Mouse (Mus musculus) cerebellum, postnatal 36 days (tissue): Measurements from ENCODE around the gene Kdm2b.

Source experiments
- DNase-seq, 2 experiments: peaks; one replicate each; pipeline ENCODE4 v3.0.0; 2021 to 2022; ENCODE audit warnings: mixed read lengths in 2 of 2

Kdm2b gene

DNA sequence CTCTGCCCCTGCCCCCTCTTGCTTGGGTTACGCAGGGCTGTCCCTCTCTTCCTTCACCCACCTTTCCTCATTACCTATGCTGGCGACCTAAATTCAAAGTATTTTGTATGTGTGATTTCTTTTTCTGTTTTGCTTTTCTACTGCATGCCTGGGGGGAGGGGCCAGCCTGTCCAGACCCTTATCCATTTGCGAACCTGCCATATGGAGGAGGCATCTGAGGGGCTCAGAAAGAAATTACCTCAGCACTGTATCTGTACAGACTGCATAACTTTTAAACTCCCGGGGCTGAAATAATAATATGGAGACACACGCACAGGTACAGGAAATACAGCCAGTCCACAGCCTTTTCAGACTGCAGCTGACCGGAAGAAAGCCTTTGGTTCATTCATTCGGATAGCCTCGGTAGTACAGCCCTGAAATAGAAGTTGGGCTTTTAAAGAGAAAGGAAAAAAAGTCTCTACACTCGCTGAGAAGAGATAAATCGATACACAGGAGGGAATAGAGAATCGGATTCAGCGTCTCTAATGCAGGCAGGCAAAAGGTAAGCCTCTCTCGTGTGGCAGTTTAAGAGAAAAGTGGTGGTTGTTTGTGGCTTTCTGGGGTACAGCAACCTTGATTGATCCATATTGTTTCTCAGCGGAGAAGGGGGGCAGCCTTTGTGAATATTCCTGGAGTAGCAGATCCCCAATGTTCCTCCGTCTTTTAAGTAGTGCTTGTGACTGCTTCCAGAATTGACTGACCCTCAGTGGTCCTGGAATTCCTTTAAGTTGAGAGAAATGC, at the start of gene Kdm2b:
Kdm2b (minus strand) TSS at position 273 of the 780 bp plus-strand sequence.
- DNase-seq = peak in 1 of 2 experiments; percentile 44

DNA sequence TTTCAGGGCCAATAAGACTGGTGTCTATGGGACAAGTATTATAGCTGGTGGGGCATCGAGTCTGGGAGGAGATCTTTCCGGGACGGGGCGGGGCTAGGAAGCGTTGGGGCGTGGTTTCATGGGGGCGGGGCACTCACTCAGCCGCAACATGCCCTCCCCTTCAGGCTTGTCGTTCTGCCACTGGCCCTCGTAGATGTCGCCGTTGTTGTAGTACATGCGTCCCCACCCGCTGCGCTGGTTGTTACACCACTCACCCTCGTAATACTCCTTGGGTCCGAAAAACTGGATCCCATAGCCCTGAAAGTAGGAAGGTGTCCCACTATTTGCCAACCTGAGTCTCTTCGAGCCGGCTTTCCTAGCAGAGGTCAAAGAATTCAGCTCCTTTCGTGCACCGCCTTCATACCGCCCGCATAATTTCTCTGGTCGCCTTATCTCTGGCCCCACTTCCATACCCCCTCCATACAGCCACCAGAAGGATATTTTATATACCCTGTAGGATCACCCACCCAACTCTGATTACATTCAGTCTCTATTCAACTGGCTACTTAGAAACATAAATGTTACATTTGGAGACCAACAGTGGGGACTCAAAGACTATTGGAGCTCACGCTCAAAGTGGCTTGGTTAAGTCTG, 49.6 kb upstream of the Kdm2b start:
- peak in 1 of 2 experiments; percentile 34 for DNase-seq

DNA sequence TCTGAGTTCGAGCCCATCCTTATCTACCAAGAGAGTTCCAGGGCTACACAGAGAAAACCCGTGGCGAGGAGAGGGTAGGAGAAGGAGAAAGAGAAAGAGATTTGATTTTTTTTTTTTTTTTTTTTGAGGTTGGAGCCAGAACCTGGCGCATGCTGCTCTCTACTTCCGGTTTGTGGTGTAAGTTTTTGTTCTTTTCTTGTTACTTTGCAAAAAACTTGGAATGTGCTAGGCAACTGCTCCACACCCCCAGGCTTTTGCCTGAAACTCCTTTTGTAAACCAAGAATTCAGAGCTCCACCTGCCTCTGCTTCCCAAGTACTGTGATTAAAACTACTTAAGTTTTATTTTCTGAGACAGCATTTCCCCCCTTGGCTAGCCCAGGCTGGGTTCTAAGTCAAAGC, 48.5 kb upstream of the Kdm2b start:
- no peak for DNase-seq

DNA sequence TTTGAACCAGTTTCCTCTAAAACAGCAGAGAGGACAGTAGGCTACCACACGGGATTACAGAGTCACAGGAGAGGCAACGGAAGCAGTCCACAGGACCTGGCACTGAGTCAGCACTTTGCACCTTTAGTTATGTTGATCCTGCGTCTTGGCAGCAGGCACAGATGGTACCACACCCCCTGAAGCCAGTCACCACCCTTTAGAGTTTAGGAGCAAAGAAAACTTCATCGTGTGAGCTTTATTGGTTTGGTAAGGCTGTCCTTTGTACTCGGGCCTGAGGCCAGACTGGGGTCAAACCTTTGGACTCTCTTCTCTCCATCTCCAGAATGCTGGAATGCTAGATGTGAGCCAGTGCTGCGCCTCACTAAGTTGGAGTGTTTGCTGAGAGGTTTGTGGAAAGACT, 45.9 kb upstream of the Kdm2b start:
- peak; percentile 37 to 44 for DNase-seq

DNA sequence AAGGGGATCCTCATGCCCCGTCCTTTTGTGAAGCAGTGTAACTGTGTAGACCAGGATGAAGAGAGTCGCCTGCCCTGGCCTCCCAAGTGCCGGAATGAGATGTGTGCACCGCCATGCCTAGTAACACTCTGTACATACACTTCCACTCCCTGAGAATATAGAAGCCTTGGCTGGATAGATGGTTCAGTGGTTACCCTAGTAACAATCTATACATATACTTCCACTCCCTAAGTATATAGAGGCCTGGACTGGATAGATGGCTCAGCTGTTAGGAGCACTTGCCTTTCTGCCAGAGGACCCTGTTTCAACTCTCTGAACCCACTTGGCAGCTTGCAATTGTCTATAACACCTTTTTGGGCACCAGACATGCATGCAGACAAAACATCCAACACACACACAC, 45.5 kb upstream of the Kdm2b start:
- DNase-seq = no peak

DNA sequence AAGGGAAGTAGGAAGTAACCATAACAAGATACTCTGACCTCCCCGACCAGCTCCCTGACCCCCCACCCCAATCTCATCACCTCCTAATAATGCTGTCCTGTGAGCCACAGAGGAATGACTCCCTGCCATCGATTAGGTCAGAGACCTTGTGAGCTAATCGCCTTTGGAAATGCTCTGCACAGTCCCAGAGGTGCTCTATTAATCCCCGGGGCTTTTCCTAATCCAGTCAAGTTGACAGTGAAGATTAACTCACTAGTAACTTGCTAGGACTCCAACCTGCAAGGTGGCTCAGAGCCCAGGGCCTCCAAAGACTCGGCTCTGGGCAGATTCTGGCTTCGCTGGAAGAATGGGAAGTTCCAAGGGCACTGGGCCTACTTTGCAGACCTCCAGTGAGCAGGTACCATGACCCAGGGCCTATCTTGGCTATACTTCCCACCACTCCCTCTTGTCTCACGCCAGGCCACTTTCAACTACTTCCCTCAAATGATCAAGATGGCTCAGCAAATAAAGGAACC, 44.1 kb upstream of the Kdm2b start:
- no peak for DNase-seq

DNA sequence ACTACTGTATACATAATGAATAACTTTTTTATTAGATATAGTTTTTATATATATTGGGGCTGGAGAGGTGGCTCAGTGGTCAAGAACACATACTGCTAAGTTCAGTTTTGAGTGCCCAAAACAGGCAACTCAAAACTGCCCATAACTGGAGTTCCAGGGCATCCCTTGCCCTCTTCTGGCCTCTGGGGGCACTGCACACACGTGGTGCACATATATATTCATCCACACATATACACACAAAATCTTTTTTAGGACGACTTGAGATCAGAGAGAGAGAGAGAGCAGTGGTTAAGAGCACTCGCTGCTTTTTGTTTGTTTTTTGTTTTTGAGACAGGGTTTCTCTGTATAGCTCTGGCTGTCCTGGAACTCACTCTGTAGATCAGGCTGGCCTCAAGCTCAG, 41.7 kb upstream of the Kdm2b start:
- no peak for DNase-seq

DNA sequence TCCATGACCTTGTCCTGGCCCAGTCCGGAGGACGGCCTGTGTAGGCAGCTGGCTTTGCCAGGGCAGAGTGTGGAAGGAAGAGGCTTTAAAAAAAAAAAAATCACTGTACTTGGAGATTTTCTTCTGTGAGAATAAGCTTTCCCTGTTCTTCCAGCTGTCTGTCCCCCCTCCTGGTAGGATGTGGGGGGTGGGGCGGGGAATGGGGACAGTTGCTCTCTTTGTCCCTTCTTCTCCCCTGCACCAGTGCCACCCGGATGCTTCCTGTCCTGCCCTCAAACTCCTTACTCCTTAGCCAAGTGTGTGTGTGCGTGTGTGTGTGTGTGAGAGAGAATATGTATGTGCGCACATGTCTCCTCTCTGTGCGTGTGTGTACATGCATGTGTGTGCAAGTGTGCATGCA, 40.1 kb upstream of the Kdm2b start:
- DNase-seq = no peak

DNA sequence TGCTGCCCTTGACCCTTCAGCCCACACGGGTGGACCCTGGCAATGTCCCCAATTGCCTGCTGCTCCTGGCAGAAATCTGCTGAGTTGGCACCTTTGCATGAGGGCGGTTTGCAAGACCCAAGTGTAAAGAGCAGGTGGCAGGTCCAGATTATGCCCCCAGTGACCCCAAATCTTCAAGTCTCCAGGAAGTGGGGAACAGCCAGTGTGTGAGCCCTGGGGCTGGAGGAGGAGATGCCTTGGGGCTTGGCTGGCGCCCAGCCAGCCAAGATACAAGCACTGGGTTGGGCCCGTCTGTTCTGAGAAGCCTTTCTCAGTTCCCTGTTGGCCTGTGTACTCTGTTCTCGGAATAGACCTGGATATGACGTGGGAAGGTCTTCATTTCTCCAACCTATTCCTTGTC, 37.8 kb upstream of the Kdm2b start:
- no peak for DNase-seq

DNA sequence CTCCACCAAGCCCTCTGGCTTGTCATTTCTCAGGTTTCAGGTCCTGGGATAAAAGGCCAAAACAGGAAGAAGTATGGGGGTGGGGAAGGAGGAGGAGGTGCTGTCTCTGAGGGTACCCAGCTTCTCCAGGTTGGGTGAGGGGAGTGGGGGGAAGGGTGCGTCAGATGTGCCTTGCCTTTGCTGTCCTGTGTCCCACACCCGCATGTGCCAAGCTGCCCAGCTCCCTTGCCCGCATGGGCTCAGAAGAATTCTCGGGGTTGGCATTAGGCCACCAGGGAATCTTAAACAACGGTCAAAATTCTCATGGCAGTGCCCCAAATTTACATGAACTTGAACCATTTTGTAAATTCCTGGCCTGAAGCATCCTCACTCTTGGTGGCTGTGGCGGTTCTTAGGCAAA, 36.8 kb upstream of the Kdm2b start:
- DNase-seq = no peak

DNA sequence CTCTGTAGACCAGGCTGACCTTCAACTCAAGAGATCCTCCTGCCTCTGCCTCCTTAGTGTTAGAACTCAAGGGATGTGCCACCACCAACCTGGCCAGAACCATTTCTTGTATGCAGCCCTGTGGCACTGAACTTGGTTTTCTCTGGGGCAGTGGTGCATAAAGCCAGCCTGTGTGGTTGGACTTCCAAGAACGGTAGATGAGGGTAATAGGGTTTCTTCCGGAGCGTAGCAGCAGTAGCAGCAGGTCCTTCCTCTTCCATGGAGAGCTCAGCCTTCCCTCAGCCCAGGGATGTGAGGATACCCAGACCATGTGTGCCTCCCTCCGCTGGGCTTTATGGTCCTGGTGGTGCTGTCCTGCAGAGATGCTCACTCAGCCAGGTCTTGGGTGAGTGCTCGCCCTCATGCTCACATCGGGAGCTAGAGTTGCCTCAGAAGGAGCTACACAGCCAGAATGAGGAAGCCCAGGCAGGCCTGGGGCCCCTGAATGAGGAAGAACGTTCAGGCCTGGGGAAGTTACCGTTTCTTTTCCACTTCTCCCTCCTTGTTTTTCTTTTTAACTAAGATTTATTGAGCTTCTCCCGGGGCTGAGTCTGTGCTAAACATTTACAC, 35.4 kb upstream of the Kdm2b start:
- no peak for DNase-seq

DNA sequence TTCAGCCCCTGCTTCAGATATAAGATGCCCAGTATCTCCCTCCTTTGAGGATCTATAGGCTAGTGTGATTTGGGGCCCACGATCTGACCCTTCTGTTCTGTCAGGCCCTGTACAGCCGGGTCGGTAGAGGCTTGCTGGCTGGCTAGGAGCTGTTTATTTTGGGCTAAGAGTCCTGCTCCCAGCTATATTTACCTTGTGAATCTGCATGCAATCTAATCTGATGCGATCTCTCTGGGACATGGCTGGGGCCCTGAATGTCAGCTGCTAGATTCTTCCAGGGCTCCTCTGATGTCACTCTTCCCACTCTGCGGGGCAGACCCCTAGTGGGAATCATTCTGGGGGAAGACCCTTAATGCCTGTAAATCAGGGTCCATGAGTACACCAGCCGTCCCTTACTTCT, 34.7 kb upstream of the Kdm2b start:
- no peak for DNase-seq

DNA sequence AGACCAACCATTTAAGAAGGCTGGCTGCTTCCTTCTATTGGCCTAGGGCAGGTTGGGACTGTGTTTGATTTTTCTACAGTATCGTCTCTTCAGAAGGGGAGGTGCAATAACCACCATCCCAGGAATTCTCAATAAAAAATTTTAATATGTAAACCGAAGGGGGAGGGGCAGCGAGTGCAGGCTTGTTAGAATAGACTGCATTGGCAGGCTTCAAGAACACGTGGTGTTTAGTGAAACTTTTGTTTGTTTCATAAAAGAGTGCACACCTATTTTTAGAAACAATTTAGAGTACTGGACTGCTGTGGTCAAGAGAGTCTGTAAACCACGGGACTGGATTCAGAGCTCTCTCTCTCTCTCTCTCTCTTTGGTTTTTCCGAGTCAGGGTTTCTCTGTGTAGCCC, 33.4 kb upstream of the Kdm2b start:
- no peak for DNase-seq

DNA sequence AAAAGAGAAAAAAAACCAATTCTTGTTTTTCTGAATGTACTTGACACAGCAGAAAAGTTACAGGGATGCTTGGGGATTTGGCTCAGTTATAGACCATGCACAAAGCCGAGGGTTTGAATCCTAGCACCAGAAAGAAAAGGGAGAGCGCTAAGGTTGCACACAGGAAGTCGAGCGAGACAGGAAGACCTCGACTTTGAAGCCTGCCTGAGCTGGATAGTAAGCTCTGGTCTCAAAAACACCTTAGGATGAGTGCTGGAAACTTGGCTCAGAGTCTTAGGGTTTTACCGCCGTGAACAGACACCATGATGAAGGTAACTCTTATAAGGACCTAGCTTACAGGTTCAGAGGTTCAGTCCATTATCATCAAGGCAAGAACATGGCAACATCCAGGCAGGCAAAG, 31.8 kb upstream of the Kdm2b start:
- no peak for DNase-seq

DNA sequence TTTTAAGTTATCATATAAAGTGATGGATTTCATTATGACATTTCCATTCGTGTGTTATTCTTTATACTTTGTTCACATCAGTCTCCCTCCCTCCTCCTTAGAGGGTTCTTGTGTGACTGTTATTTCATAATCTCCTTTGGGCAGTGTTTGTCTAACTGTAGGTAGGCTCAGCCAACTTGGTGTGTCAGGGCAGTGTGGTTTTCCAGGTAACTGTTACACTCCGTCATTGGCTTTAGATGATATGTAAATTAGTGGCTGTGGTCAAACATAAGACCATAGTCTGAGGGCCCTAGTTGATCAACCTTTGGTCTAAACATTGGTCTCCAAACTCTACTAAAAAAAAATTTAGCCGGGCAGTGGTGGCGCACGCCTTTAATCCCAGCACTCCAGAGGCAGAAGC, 30.8 kb upstream of the Kdm2b start:
- no peak for DNase-seq

DNA sequence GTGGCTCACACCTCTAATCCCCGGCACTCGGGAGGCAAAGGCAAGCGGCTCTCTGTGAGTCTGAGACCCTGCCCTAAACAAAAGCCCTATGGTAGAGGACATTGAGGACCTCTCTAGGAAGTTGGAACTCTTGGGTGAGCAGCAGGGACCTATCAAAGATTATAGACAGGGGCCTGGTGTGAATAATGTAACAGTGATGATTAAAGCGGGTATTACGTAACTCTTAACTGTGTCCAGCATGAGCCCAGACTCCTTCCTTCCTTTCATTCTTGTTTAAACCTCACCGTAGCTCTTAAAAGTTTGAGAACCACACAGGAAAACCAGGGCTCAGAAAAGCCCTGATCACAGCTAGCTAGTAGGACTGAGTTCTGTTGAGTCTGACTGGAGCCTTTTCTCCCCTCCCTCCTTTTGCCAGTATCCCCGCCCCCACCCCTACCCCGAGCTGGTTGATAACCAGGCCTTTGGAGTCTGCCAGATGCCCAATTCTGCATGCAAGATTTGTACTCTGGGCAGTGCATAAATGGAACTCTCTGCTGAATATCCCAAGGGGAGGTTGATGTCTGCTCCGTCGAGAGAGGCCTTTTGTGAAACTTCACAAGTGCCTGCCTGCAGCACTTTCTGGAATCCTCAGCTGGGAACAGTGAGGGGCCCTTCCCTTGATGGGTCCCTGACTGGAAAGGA, 29.9 kb upstream of the Kdm2b start:
- no peak for DNase-seq

DNA sequence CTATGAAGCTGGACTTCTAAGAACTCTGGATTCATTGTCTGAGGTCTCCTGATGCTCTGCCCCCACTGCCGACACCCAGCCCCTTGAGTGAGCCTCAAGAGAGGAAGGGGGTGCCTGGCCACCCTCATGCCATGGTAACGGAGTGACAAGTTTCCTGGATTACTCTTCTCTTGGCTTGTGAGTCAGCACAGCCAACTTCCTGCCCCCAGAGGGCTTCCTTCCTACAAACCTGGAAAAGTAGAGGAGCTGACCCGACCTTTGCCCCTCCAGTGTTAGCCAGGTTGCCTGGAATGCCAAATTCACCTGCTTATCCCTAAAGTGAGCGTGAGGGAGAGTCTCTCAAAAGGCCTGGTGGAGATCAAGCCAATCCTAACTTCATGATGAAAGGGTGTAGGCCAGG, 27.9 kb upstream of the Kdm2b start:
- DNase-seq = no peak

DNA sequence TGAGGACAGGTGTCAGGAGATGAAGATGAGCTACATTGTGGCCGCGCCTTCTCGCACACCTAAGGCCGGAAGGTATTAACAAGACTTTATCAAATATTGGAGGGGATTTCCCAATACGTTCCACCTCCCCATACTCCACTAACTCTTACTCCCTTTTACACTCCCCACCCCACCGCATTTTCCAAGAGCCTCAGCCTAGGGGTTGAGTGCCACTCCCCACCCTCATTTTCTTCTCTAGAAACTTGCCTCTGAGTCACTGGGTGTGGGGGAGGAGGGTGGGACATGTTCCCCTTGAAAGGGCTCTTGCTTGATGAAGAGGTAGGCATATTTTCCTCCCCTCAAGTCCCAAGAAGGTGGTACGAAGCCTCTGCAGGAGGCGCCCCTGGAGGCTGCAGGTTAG, 26.3 kb upstream of the Kdm2b start:
- no peak for DNase-seq

DNA sequence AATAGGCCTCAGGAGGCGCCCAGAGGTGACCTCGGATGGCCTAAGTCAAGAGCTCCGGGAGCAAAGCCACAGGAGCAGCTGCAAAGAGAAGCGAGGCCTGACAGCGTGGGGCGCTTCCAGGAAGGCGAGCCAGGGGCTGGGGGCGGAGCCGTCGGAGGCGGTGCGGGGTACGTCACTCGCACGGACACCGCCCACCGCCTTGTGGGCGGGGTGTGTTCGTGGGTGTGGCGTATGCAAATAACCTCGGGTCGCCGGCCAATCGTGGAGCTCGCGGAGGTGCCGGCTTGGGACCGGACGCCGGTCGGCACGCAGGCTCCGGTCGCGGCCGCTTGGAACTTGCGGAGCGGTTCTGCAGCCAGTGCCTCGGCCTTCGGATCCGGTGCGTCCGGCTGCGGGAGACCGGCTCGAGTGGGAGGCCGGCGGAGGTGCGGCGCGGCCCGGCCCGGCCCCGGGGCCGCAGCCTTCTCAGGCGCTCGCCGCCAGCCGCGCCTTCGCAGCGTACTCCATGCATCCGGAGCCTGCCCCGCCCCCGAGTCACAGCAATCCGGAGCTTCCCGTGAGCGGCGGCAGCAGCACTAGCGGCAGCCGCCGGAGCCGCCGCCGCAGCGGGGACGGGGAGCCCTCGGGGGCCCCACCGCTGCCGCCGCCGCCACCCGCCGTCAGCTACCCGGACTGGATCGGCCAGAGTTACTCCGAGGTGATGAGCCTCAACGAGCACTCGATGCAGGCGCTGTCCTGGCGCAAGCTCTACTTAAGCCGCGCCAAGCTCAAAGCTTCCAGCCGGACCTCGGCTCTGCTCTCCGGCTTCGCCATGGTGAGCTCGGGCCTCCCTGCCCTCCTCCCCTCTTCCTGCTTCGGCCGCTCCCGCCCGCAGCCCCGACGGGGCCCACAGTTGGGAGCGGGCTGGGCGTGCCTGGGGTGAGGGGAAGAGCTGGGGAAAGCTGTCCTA, 25.4 kb upstream of the Kdm2b start, which contains the start of gene Orai1:
Orai1 (plus strand) TSS at position 322 of the 949 bp plus-strand sequence.
- DNase-seq = peak; percentile 96 to 97

DNA sequence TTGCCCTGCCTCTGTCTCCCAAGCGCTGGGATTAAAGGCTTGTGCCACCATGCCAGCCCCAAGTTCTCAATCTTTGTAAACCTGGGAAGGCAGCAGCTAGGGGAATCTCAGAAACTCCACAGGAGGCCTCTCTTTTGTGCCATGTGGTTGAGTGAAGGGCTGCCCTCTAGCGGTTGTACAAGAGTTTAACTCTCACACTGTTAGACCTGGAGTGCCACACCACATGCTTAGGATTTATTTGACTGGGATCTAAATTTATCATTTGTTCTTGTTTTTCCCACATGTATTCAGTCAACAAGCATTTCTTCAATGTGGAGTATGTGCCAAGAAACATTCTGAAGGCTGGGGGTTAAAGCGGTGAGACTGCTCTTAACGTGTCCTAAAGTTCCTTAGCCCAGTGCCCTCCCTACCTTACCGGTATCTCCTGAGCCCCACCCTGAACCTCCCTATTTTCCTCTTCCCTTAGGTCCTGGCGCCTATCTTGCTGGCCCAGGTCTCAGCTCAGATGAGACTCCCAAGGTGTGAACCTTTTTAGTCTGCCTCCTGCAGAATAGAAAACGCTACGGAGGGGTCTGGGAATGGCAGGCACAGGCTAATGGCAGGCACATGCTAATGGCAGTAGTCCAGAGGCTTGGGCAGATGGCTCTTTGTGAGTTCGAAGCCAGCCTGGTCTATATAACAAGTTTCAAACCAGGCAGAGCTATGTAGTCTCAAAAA, 24.1 kb upstream of the Kdm2b start:
- DNase-seq = peak; percentile 71 to 74

DNA sequence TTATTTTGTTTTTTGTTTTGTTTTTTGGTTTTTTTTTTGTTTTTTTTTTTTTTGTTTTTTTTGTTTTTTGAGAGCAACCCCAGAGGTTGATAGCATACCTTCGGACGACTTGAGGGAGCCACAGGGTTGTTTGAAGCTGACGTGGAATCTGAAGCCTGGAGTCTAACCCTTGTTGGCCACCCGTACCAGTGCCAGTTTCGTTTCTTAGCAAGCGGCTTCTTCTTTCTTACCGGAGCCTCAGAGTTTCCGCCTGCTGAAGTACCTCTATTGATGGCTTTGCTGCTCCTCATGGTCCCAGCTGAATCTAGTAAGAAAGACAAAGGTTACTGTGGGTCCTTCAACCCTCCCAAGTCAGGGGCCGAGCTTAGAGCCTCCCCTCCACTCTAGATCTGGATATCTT, 22.1 kb upstream of the Kdm2b start:
- DNase-seq = no peak
